Mouse (Mus musculus) spleen, postnatal 4 days (tissue): ENCODE data around the gene Bcl10.
"Not testable (repeated sequence)": the region's sequence is repeated elsewhere in the genome, so short reads cannot be mapped to it uniquely, and the experiment has no call there.

ENCODE experiments used
- DNase-seq, 2 experiments: peaks; one replicate each; pipeline ENCODE4 v3.0.0; 2022; ENCODE audit warnings: low spot score in 2 of 2

The Bcl10 gene

GRCm38 (mm10) chr3:145913942-145914341, 8.7 kb upstream of the Bcl10 start:
- DNase-seq: not testable (repeated sequence)

- DNase-seq: no peak
Observed at GRCm38 (mm10) chr3:145916374-145916773, 6.2 kb upstream of the Bcl10 start.

- no peak for DNase-seq
Observed at GRCm38 (mm10) chr3:145916826-145917225, 5.8 kb upstream of the Bcl10 start.

- no peak for DNase-seq
Observed at GRCm38 (mm10) chr3:145922971-145923370, 367 bp downstream of the Bcl10 start.

GRCm38 (mm10) chr3:145923874-145924577, 1.4 kb downstream of the Bcl10 start:
- DNase-seq: peak; percentile 99

- DNase-seq: peak; percentile 52 to 84
Observed at GRCm38 (mm10) chr3:145924649-145925337, 2.2 kb downstream of the Bcl10 start.

- DNase-seq: no peak
Observed at GRCm38 (mm10) chr3:145925506-145925905, 2.9 kb downstream of the Bcl10 start.

GRCm38 (mm10) chr3:145929525-145930400, 7.2 kb downstream of the Bcl10 start:
- no peak for DNase-seq

GRCm38 (mm10) chr3:145933845-145934244, 11.2 kb downstream of the Bcl10 start:
- DNase-seq: no peak

GRCm38 (mm10) chr3:145937505-145938404, 15.2 kb downstream of the Bcl10 start, which contains the start of gene 2410004B18Rik:
2410004B18Rik (plus strand) TSS chr3:145938014.
- peak; percentile 92 to 98 for DNase-seq

GRCm38 (mm10) chr3:145938405-145939349, 16.1 kb downstream of the Bcl10 start:
- DNase-seq: peak in 1 of 2 experiments; percentile 25

- no peak for DNase-seq
Observed at GRCm38 (mm10) chr3:145939402-145939801, 16.8 kb downstream of the Bcl10 start.

- DNase-seq: no peak
Observed at GRCm38 (mm10) chr3:145939971-145940370, 17.4 kb downstream of the Bcl10 start.

GRCm38 (mm10) chr3:145941971-145942370, 19.4 kb downstream of the Bcl10 start:
- peak; percentile 75 to 87 for DNase-seq

GRCm38 (mm10) chr3:145944348-145944747, 21.7 kb downstream of the Bcl10 start:
- no peak for DNase-seq

- DNase-seq: no peak
Observed at GRCm38 (mm10) chr3:145945904-145946303, 23.3 kb downstream of the Bcl10 start.

GRCm38 (mm10) chr3:145946654-145947053, 24.1 kb downstream of the Bcl10 start:
- no peak for DNase-seq

GRCm38 (mm10) chr3:145947539-145948204, 25.1 kb downstream of the Bcl10 start:
- DNase-seq: no peak

- no peak for DNase-seq
Observed at GRCm38 (mm10) chr3:145950034-145950814, 27.6 kb downstream of the Bcl10 start.
